Mouse (Mus musculus) kidney, embryonic 14.5 days (tissue): ENCODE measurements at regions not wholly inside any gene's neighbourhood (a gene's known extent, or its start where the extent isn't known, plus 50 kb on each side); places are given as distances from the start of the nearest gene placed in this dataset.

Source experiments
- ATAC-seq: fragments of 200-750 bp; cut with Nextera tagmentation; 2 replicates; pipeline ENCODE4 v1.8.0; 2017; ENCODE audit warnings: moderate number of reproducible peaks, mild to moderate bottlenecking, moderate TSS enrichment, moderate library complexity; ENCODE audit not compliant: low FRiP score, low TSS enrichment
- H3K27ac ChIP-seq: fragments of 300-500 bp; sonication (generic); 2 replicates; pipeline ENCODE4 v1.5.1; 2014; ENCODE audit warnings: low read depth, mild to moderate bottlenecking, low read length, moderate library complexity, mixed read lengths
- H3K27me3 ChIP-seq: fragments of 300-500 bp; sonication (generic); 2 replicates; pipeline ENCODE4 v1.6.1; 2014; ENCODE audit warnings: mild to moderate bottlenecking, low read length; ENCODE audit not compliant: control insufficient read depth, insufficient read depth
- H3K36me3 ChIP-seq: fragments of 300-500 bp; sonication (generic); 2 replicates; pipeline ENCODE4 v1.6.1; 2014; ENCODE audit warnings: low read length, mixed read lengths; ENCODE audit not compliant: control insufficient read depth, insufficient read depth
- H3K4me1 ChIP-seq: fragments of 300-500 bp; sonication (generic); 2 replicates; pipeline ENCODE4 v1.6.1; 2014; ENCODE audit warnings: low read length, mixed read lengths; ENCODE audit not compliant: control insufficient read depth, insufficient read depth
- H3K4me2 ChIP-seq: fragments of 300-500 bp; sonication (generic); replicated peaks from 2 replicates; pipeline ENCODE4 v1.6.1; 2014; ENCODE audit warnings: low read depth, mild to moderate bottlenecking, low read length
- H3K4me3 ChIP-seq: fragments of 300-500 bp; sonication (generic); 2 replicates; pipeline ENCODE4 v1.5.1; 2014; ENCODE audit warnings: mild to moderate bottlenecking, low read length
- H3K9ac ChIP-seq: fragments of 300-500 bp; sonication (generic); 2 replicates; pipeline ENCODE4 v1.6.1; 2014; ENCODE audit warnings: low read depth, mild to moderate bottlenecking, low read length, moderate library complexity
- H3K9me3 ChIP-seq: fragments of 300-500 bp; sonication (generic); 2 replicates; pipeline ENCODE4 v1.6.1; 2016; ENCODE audit warnings: low read length; ENCODE audit not compliant: control insufficient read depth
- WGBS: fragments of 180-500 bp; shearing (Covaris S2); extraction: QIAGEN DNeasy Blood & Tissue Kit; methylation state at CpG from one replicate; pipeline ENCODE4 v1.1.7; 2014; 5-methylcytosine and 5-hydroxymethylcytosine counted together

GRCm38 (mm10) chr9:85550455-85550854, 198.7 kb downstream of the Ibtk start:
- Histone ChIP-seq H3K4me3 (no peak overlapping the region), H3K36me3 (no peaks in the 10 kb centered on the region), H3K9ac (no peak overlapping the region), H3K27ac (no peak overlapping the region), H3K4me1 (no peaks in the 10 kb centered on the region), H3K4me2 (no peak overlapping the region), H3K27me3 (no peaks in the 10 kb centered on the region), H3K9me3 (no peaks in the 10 kb centered on the region)
- ATAC-seq: no peak
- WGBS: 95% methylated on average over 3 of the region's 3 CpGs

- WGBS: 75% methylated on average over 2 of the region's 2 CpGs
- no peaks in the 10 kb centered on the region for H3K4me1 ChIP-seq
- H3K4me3 ChIP-seq: no peak overlapping the region
- no peak overlapping the region for H3K27ac ChIP-seq
- H3K4me2 ChIP-seq: no peak overlapping the region
- no peak for ATAC-seq
- no peaks in the 10 kb centered on the region for H3K9me3 ChIP-seq
- H3K27me3 ChIP-seq: no peaks in the 10 kb centered on the region
- no peak overlapping the region for H3K9ac ChIP-seq
- no peaks in the 10 kb centered on the region for H3K36me3 ChIP-seq
These were observed 202.9 kb downstream of the Ibtk start for GRCm38 (mm10) chr9:85546226-85546625.

- Histone ChIP-seq H3K4me1 (no peaks in the 10 kb centered on the region), H3K9me3 (no peaks in the 10 kb centered on the region), H3K27ac (no peak overlapping the region), H3K4me3 (no peak overlapping the region), H3K36me3 (no peaks in the 10 kb centered on the region), H3K27me3 (no peaks in the 10 kb centered on the region), H3K9ac (no peak overlapping the region), H3K4me2 (no peak overlapping the region)
- WGBS: 97% methylated on average over 1 of the region's 1 CpGs
- no peak for ATAC-seq
These were observed 203.6 kb downstream of the Ibtk start for GRCm38 (mm10) chr9:85545566-85545965.

GRCm38 (mm10) chr9:85538557-85538956, 210.6 kb downstream of the Ibtk start:
- Histone ChIP-seq H3K27ac (no peak overlapping the region), H3K4me2 (no peak overlapping the region), H3K27me3 (no peaks in the 10 kb centered on the region), H3K4me1 (no peaks in the 10 kb centered on the region), H3K9ac (no peak overlapping the region), H3K9me3 (no peaks in the 10 kb centered on the region), H3K36me3 (no peaks in the 10 kb centered on the region), H3K4me3 (no peak overlapping the region)
- ATAC-seq: no peak
- WGBS: 67% methylated on average over 3 of the region's 3 CpGs

GRCm38 (mm10) chr9:85528421-85528820, 201.3 kb upstream of the Tent5a start:
- Histone ChIP-seq H3K4me2 (no peak overlapping the region), H3K9me3 (no peaks in the 10 kb centered on the region), H3K27me3 (no peaks in the 10 kb centered on the region), H3K4me1 (no peaks in the 10 kb centered on the region), H3K27ac (no peak overlapping the region), H3K36me3 (no peaks in the 10 kb centered on the region), H3K9ac (no peak overlapping the region), H3K4me3 (no peak overlapping the region)
- no peak for ATAC-seq
- whole genome bisulfite sequencing: 94% methylated on average over 3 of the region's 3 CpGs

GRCm38 (mm10) chr9:85524733-85525132, 197.6 kb upstream of the Tent5a start:
- Histone ChIP-seq H3K9ac (no peak overlapping the region), H3K36me3 (no peaks in the 10 kb centered on the region), H3K27ac (no peak overlapping the region), H3K4me1 (no peaks in the 10 kb centered on the region), H3K4me2 (no peak overlapping the region), H3K9me3 (no peaks in the 10 kb centered on the region), H3K4me3 (no peak overlapping the region), H3K27me3 (no peaks in the 10 kb centered on the region)
- no peak for ATAC-seq

- H3K36me3 ChIP-seq: no peaks in the 10 kb centered on the region
- no peak overlapping the region for H3K4me3 ChIP-seq
- H3K9me3 ChIP-seq: no peaks in the 10 kb centered on the region
- H3K27ac ChIP-seq: no peak overlapping the region
- no peak for ATAC-seq
- WGBS: 74% methylated on average over 2 of the region's 2 CpGs
- H3K4me2 ChIP-seq: no peak overlapping the region
- H3K4me1 ChIP-seq: no peaks in the 10 kb centered on the region
- no peak overlapping the region for H3K9ac ChIP-seq
- no peaks in the 10 kb centered on the region for H3K27me3 ChIP-seq
These were observed 194.2 kb upstream of the Tent5a start for GRCm38 (mm10) chr9:85521342-85521741.

- no peak for ATAC-seq
These were observed 193.8 kb upstream of the Tent5a start for GRCm38 (mm10) chr9:85520941-85521340.

GRCm38 (mm10) chr9:85499006-85499405, 171.9 kb upstream of the Tent5a start:
- Histone ChIP-seq H3K9me3 (no peaks in the 10 kb centered on the region), H3K27me3 (no peaks in the 10 kb centered on the region), H3K27ac (no peak overlapping the region), H3K9ac (no peak overlapping the region), H3K4me2 (no peak overlapping the region), H3K36me3 (no peaks in the 10 kb centered on the region), H3K4me3 (no peak overlapping the region), H3K4me1 (no peaks in the 10 kb centered on the region)
- ATAC-seq: peak; percentile 60; the same call in 1 of the 2 replicates
- WGBS: 43% methylated on average over 4 of the region's 4 CpGs

More at GRCm38 (mm10) chr9:85520941-85521340, 193.8 kb upstream of the Tent5a start:
- no peaks in the 10 kb centered on the region for H3K4me1 ChIP-seq
- H3K4me2 ChIP-seq: no peak overlapping the region
- H3K4me3 ChIP-seq: no peak overlapping the region
- H3K9me3 ChIP-seq: no peaks in the 10 kb centered on the region
- no peak overlapping the region for H3K9ac ChIP-seq
- H3K27me3 ChIP-seq: no peaks in the 10 kb centered on the region
- 78% methylated on average over 6 of the region's 6 CpGs for WGBS
- H3K27ac ChIP-seq: no peak overlapping the region
- no peaks in the 10 kb centered on the region for H3K36me3 ChIP-seq

GRCm38 (mm10) chr9:85497348-85497747, 170.2 kb upstream of the Tent5a start:
- WGBS: 88% methylated on average over 1 of the region's 1 CpGs
- no peak for ATAC-seq
- H3K27ac ChIP-seq: no peak overlapping the region

More at GRCm38 (mm10) chr9:85497348-85497747, 170.2 kb upstream of the Tent5a start:
- no peaks in the 10 kb centered on the region for H3K36me3 ChIP-seq
- H3K9ac ChIP-seq: no peak overlapping the region
- H3K9me3 ChIP-seq: no peaks in the 10 kb centered on the region
- H3K4me2 ChIP-seq: no peak overlapping the region
- no peaks in the 10 kb centered on the region for H3K27me3 ChIP-seq
- no peaks in the 10 kb centered on the region for H3K4me1 ChIP-seq
- no peak overlapping the region for H3K4me3 ChIP-seq
